Mouse (Mus musculus): Measurements from ENCODE around the gene Crct1. TPM values are rescaled to one million over a fixed set of nuclear protein-coding genes. Genes with fewer than 3 reads are reported as not detected.

The Crct1 gene
- not detected for polyA plus RNA-seq (2014; fragmentation: Illumina TruSeq; extraction: RNeasy Lipid Tissue Mini Kit (QIAGEN cat#74804); ENCODE audit: low read depth, low replicate concordance)

DNA sequence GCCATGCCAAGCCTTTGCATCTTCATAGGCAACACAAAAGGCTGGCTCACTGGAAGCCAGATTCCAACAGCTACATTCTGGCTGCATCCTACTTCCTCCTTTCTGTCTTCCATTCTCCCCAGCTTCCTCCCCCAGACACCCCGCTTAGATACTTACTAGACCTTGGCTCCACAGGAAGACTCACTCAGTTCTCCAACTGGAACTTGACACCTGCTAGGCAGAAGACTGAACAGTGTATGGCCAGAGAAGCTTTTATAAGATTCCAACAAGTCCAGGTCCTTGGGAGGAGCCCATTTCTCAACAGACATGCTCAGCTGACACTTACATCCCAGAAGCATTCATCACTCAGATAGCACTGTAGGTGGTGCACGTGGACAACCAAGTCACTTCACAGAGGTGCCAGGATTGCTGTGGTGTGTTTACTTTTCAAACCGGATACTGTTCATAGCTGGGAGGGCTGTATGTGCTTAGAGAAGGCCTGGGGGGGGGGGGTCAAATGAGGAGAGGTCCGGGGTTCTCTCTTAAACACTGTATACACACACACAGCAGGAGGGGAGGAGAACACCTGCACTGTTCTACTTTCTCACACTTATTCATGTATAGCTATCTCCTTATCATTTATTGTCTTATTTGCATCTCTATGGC lies at the start of gene Crct1:
TSS of gene Crct1 (minus strand) at position 228 of the 645 bp plus-strand sequence.

DNA sequence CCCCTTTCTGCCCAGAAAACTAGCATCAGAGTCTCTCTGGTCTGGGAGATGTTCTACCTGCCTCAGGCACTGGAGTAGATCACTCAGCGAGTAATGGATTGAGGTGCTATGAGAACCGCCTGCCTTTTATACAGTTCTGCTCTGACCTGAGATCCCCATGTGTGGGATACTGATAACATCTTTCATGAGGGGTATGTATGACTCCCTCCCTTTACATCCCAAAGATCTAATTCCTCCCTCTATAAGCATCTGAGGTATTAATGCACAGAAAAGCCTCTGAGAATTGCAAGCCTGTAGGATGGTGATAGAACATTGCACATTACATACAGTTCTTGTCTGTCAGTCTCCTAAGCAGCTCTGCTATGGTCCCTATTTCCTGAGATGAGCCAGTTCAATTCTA lies 3.5 kb upstream of the Crct1 start, which contains the start of gene Lce1m:
TSS of gene Lce1m (minus strand) at position 101 of the 400 bp plus-strand sequence.

DNA sequence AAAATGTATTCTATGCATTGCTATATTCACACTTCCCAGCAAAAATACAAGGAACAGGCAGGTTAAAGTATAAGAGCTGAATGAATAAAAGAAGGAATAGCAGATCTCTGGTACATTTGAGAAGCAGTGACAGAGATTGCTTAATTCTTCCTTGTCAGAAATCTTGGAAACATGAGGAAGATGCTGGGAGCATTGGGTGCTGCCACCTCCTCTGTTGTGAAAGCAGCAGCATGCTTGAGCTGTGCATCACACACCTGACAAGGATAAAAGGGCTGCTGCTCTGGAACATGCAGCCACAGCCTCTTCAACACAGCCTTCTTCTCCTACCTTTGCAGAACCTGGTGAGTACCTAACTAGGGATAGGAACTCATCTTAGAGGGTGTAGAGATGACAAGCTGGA lies 23.6 kb downstream of the Crct1 start, which contains the start of gene Lce3f:
TSS of gene Lce3f (plus strand) at position 301 of the 400 bp plus-strand sequence.

DNA sequence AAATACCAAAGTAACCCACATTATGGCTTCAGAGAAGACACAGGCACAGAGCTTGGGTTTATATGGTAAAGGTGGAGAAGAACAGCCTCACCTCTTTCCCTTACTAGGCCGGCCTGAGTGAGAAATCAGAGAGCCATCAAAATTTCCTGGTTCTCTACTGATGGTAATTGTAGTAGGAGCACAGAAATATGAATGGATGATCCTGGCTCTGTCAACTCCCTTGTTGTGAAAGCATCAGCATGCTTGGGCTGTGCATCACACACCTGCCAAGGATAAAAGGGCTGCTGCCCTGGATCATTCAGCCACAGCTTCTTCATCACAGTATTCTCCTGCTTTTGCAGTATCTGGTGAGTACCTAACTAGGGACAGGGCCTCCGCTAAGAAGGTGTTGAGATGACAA lies 48.7 kb downstream of the Crct1 start, which contains the start of gene Lce3e:
TSS of gene Lce3e (plus strand) at position 301 of the 400 bp plus-strand sequence.

Other genes with a start within 250 kb of the Crct1 start
- gene Lce1i, start 236.8 kb downstream of the Crct1 start, polyA plus RNA-seq (2014; fragmentation: Illumina TruSeq; extraction: RNeasy Lipid Tissue Mini Kit (QIAGEN cat#74804); ENCODE audit: low read depth, low replicate concordance): not detected
- gene Lce1j, start 225.2 kb downstream of the Crct1 start, polyA plus RNA-seq (2014; fragmentation: Illumina TruSeq; extraction: RNeasy Lipid Tissue Mini Kit (QIAGEN cat#74804); ENCODE audit: low read depth, low replicate concordance): not detected
- not detected for gene Lce1k, start 207.8 kb downstream of the Crct1 start, polyA plus RNA-seq (2014; fragmentation: Illumina TruSeq; extraction: RNeasy Lipid Tissue Mini Kit (QIAGEN cat#74804); ENCODE audit: low read depth, low replicate concordance)
- not detected for gene Kprp, start 188.4 kb downstream of the Crct1 start, polyA plus RNA-seq (2014; fragmentation: Illumina TruSeq; extraction: RNeasy Lipid Tissue Mini Kit (QIAGEN cat#74804); ENCODE audit: low read depth, low replicate concordance)
- gene Lce1l, start 164.4 kb downstream of the Crct1 start, polyA plus RNA-seq (2014; fragmentation: Illumina TruSeq; extraction: RNeasy Lipid Tissue Mini Kit (QIAGEN cat#74804); ENCODE audit: low read depth, low replicate concordance): not detected
- gene 2310050C09Rik, start 145.5 kb downstream of the Crct1 start, polyA plus RNA-seq (2014; fragmentation: Illumina TruSeq; extraction: RNeasy Lipid Tissue Mini Kit (QIAGEN cat#74804); ENCODE audit: low read depth, low replicate concordance): not detected
- gene Lce3a, start 89.5 kb downstream of the Crct1 start, polyA plus RNA-seq (2014; fragmentation: Illumina TruSeq; extraction: RNeasy Lipid Tissue Mini Kit (QIAGEN cat#74804); ENCODE audit: low read depth, low replicate concordance): not detected
- not detected for gene Lce3b, start 82.7 kb downstream of the Crct1 start, polyA plus RNA-seq (2014; fragmentation: Illumina TruSeq; extraction: RNeasy Lipid Tissue Mini Kit (QIAGEN cat#74804); ENCODE audit: low read depth, low replicate concordance)
- gene Lce3c, start 71.2 kb downstream of the Crct1 start, polyA plus RNA-seq (2014; fragmentation: Illumina TruSeq; extraction: RNeasy Lipid Tissue Mini Kit (QIAGEN cat#74804); ENCODE audit: low read depth, low replicate concordance): not detected
- not detected for gene Lce3d, start 58.3 kb downstream of the Crct1 start, polyA plus RNA-seq (2014; fragmentation: Illumina TruSeq; extraction: RNeasy Lipid Tissue Mini Kit (QIAGEN cat#74804); ENCODE audit: low read depth, low replicate concordance)
- gene Lce3e, start 48.6 kb downstream of the Crct1 start, polyA plus RNA-seq (2014; fragmentation: Illumina TruSeq; extraction: RNeasy Lipid Tissue Mini Kit (QIAGEN cat#74804); ENCODE audit: low read depth, low replicate concordance): not detected
- not detected for gene Lce3f, start 23.5 kb downstream of the Crct1 start, polyA plus RNA-seq (2014; fragmentation: Illumina TruSeq; extraction: RNeasy Lipid Tissue Mini Kit (QIAGEN cat#74804); ENCODE audit: low read depth, low replicate concordance)
- gene Lce1m, start 3.4 kb upstream of the Crct1 start, polyA plus RNA-seq (2014; fragmentation: Illumina TruSeq; extraction: RNeasy Lipid Tissue Mini Kit (QIAGEN cat#74804); ENCODE audit: low read depth, low replicate concordance): not detected
- gene Gm4858, start 53.1 kb upstream of the Crct1 start, polyA plus RNA-seq (2014; fragmentation: Illumina TruSeq; extraction: RNeasy Lipid Tissue Mini Kit (QIAGEN cat#74804); ENCODE audit: low read depth, low replicate concordance): not detected
- gene Crnn, start 129.1 kb upstream of the Crct1 start, polyA plus RNA-seq (2014; fragmentation: Illumina TruSeq; extraction: RNeasy Lipid Tissue Mini Kit (QIAGEN cat#74804); ENCODE audit: low read depth, low replicate concordance): not detected
- gene Flg2, start 181.6 kb upstream of the Crct1 start, polyA plus RNA-seq (2014; fragmentation: Illumina TruSeq; extraction: RNeasy Lipid Tissue Mini Kit (QIAGEN cat#74804); ENCODE audit: low read depth, low replicate concordance): not detected

All from sigmoid colon, adult 10 weeks (tissue).